Mouse (Mus musculus) neural tube, embryonic 13.5 days (tissue): ENCODE measurements around the gene Rbm5. TPM values are rescaled to one million over a fixed set of nuclear protein-coding genes. Genes with fewer than 3 reads are reported as not detected.

Experiments
- ATAC-seq: fragments of 200-750 bp; cut with Nextera tagmentation; 2 replicates; pipeline ENCODE4 v1.8.0; 2017; ENCODE audit warnings: low read depth, mild to moderate bottlenecking, moderate TSS enrichment, moderate library complexity
- H3K27ac ChIP-seq: fragments of 300-500 bp; sonication (generic); replicated peaks from 2 replicates; pipeline ENCODE4 v1.5.1; 2015; ENCODE audit warnings: moderate library complexity, mild to moderate bottlenecking, inconsistent platforms
- H3K27me3 ChIP-seq: fragments of 300-500 bp; sonication (generic); 2 replicates; pipeline ENCODE4 v1.6.1; 2015; ENCODE audit warnings: mild to moderate bottlenecking, inconsistent platforms
- H3K36me3 ChIP-seq: fragments of 300-500 bp; sonication (generic); 2 replicates; pipeline ENCODE4 v1.6.1; 2015; ENCODE audit warnings: mild to moderate bottlenecking, inconsistent platforms
- H3K4me1 ChIP-seq: fragments of 300-500 bp; sonication (generic); replicated peaks from 2 replicates; pipeline ENCODE4 v1.6.1; 2015; ENCODE audit warnings: inconsistent platforms
- H3K4me2 ChIP-seq: fragments of 300-500 bp; sonication (generic); 2 replicates; pipeline ENCODE4 v1.6.1; 2015; ENCODE audit warnings: inconsistent platforms, mild to moderate bottlenecking, moderate library complexity
- H3K4me3 ChIP-seq: fragments of 300-500 bp; sonication (generic); 2 replicates; pipeline ENCODE4 v1.5.1; 2015; ENCODE audit warnings: mild to moderate bottlenecking, inconsistent platforms
- H3K9ac ChIP-seq: fragments of 300-500 bp; sonication (generic); 2 replicates; pipeline ENCODE4 v1.6.1; 2015; ENCODE audit warnings: moderate library complexity, mild to moderate bottlenecking, inconsistent platforms
- H3K9me3 ChIP-seq: fragments of 300-500 bp; sonication (generic); 2 replicates; pipeline ENCODE4 v1.6.1; 2016; ENCODE audit warnings: inconsistent platforms
- WGBS: fragments of 180-500 bp; shearing (Covaris S2); methylation state at CpG from one replicate; pipeline ENCODE4 v1.1.7; 2015; 5-methylcytosine and 5-hydroxymethylcytosine counted together
- polyA plus RNA-seq: library from polyadenylated mRNA; unstranded; fragments of >200 nt; fragmentation: Nextera tagmentation; extraction: Ambion mirVana; gene quantifications from 2 replicates; pipeline ENCODE4 v1.2.1, GENCODE M21; 2015

Gene Rbm5
- polyA plus RNA-seq, 1 experiment from 2014 or later = 252 TPM

DNA sequence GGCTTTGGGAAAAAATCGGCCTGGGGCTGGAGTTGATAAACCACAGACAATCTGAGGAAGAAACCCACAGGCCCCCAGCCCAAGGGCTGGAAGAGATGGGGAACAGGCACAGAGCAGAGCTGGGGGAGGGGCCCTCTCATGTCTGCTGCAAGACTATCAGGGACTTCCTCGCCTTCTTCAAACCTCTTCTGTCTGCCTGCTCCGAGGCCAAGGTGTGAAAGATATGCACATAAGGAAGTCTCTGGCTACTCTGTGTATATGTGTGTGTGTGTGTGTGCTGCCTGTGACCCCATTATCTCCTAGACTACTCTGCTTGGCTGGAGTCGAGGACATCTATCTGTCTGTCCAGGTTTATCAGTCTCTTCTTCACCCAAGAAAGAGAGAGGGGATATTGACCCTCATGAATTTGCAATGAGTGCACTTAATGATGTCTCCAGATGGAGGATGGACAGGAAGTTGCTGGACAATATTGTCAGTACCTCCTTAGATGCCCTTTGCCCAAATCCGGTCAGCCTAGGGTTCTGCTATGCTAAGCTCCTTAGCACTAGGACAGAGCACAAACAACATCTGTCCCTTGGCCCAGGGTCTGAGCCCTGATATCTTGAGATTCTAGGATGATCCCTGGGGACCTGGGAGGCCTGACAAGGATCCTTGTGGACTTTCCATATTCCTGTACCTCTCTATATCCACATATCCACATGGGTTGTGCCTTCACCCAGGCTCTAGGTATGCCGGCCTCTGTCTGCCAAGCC lies 41.7 kb downstream of the Rbm5 start:
- peaks cover 56% of the 10 kb centered on the region for H3K4me1 ChIP-seq
- ATAC-seq = no peak
- H3K9me3 ChIP-seq = no peaks in the 10 kb centered on the region
- no peaks in the 10 kb centered on the region for H3K27me3 ChIP-seq
- no peak overlapping the region for H3K4me2 ChIP-seq
- H3K4me3 ChIP-seq = no peak overlapping the region
- WGBS = 76% methylated on average over 6 of the region's 6 CpGs
- H3K9ac ChIP-seq = 0 out of 2 replicates have a peak overlapping the region, but pooled peaks have one; percentile 8
- peak overlapping the region; percentile 28; the same call in 1 of the 2 replicates for H3K27ac ChIP-seq
- no peaks in the 10 kb centered on the region for H3K36me3 ChIP-seq

DNA sequence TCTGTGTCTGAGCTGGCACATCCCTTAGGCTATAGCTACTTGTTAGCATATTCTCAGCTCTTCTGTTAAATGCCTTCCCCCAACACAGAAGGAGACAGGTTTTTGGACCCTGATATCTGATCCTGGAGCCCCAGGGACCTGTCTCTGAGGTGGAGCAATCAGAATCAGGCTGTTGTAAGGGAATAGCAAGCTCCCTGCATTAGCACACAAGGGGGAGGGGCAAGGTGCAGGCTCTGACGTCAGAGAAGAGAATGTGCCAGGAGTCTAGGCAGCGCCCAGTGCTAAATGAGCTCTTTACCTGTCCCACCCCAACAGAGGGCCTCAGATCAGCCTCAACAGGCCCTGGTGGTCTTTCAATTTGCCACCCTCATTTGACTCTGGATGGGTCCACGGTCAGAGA lies 43.8 kb downstream of the Rbm5 start:
- H3K9ac ChIP-seq = no peak overlapping the region
- H3K27ac ChIP-seq = peak overlapping the region; percentile 46
- peaks cover 76% of the 10 kb centered on the region for H3K4me1 ChIP-seq
- H3K4me3 ChIP-seq = no peak overlapping the region
- no peak overlapping the region for H3K4me2 ChIP-seq
- WGBS = 52% methylated on average over 3 of the region's 3 CpGs
- no peaks in the 10 kb centered on the region for H3K9me3 ChIP-seq
- H3K27me3 ChIP-seq = no peaks in the 10 kb centered on the region
- ATAC-seq = no peak
- no peaks in the 10 kb centered on the region for H3K36me3 ChIP-seq

DNA sequence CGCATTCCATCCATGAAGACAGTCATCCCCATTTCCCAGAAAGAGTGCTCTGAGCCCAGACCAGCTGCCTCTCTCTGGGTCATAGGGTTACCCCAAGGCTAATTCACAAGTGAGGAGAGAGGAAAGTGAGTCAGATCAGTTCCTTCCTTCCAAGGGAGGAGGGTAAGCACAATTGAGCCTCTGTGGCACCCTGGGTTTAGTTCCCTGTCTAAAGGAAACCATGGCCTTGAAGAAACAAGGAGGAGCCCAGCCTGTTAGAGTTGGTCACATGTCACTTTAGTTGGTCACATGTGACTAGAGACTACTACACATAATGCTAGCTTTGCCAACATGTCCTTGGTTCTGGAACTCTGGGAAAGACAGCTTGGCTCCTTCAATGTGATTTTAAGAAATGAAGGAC lies 46.0 kb downstream of the Rbm5 start:
- no peaks in the 10 kb centered on the region for H3K9me3 ChIP-seq
- no peak for ATAC-seq
- no peak overlapping the region for H3K9ac ChIP-seq
- peak overlapping the region; percentile 84; the same call in 1 of the 2 replicates for H3K27ac ChIP-seq
- peaks cover 60% of the 10 kb centered on the region for H3K4me1 ChIP-seq
- no peaks in the 10 kb centered on the region for H3K36me3 ChIP-seq
- WGBS = 80% methylated on average over 1 of the region's 1 CpGs
- H3K4me2 ChIP-seq = no peak overlapping the region
- H3K27me3 ChIP-seq = no peaks in the 10 kb centered on the region
- H3K4me3 ChIP-seq = no peak overlapping the region

DNA sequence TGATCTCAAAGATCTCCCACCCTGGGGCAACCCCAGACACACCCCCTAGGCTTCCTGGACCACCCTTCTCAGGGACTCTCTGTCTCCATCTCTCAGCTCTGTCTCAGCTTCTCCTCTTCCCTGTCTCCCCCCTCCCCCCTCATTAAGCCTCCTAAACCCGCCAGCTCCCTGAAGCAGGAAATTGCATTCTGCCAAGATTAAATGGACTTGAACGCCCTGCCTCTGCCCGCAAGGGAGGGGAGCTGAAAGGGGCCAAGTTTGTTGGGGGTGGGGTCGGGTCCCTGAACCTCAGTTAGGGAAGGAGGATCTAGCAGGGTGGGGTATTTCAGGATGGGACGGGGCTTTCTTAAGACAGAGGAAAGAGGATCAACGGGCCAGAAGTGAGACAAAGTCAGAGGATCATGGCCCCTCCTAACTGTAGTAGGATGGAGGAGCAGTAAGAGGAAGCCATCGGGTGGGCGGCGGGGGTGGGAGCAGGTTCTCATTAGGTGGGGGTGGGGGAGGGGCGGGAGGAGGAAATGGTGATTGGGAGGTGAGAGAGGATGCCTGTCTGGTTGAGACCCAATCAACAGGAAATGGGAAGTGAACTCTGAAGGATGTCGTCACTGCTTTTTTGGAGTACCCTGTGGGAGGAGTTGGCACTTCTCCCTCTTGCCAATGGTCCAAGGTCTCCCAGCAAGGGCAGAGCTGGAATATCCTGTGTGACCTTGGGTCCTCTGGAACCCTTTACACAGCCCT lies 46.8 kb downstream of the Rbm5 start:
- H3K9ac ChIP-seq = 0 out of 2 replicates have a peak overlapping the region, but pooled peaks have one; percentile 26

DNA sequence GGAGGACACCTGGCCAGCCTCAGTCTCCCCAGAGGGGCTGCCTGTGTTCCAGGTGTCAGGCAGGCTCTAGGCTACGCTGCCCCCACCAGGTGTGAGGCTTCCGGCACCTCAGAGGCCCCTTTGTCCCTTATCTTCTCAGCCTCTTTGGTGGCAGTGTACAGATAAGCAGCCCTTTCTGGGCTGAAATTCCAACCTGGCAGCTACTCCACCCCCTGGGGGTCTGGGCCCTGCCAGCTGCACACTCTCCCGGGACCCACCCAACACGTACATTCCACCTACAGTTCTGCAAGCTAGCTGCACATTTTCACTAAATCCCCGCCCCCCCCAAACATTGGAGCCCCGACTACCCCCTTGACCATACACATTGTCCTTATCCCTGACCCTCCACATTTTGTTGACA lies 47.5 kb downstream of the Rbm5 start:
- peak overlapping the region; percentile 84 for H3K27ac ChIP-seq
- H3K4me1 ChIP-seq = peaks cover 45% of the 10 kb centered on the region
- peak overlapping the region; percentile 49 for H3K9ac ChIP-seq
- H3K36me3 ChIP-seq = no peaks in the 10 kb centered on the region
- ATAC-seq = peak; percentile 28; the same call in 1 of the 2 replicates
- peak overlapping the region; percentile 37; the same call in 1 of the 2 replicates for H3K4me2 ChIP-seq
- no peaks in the 10 kb centered on the region for H3K27me3 ChIP-seq
- H3K4me3 ChIP-seq = no peak overlapping the region
- 31% methylated on average over 6 of the region's 6 CpGs for WGBS
- H3K9me3 ChIP-seq = no peaks in the 10 kb centered on the region

More for the DNA sequence above, 46.8 kb downstream of the Rbm5 start:
- 5% methylated on average over 11 of the region's 11 CpGs for WGBS
- Histone ChIP-seq H3K36me3 (no peaks in the 10 kb centered on the region), H3K27ac (peak overlapping the region; percentile 84), H3K4me3 (no peak overlapping the region), H3K4me1 (peaks cover 52% of the 10 kb centered on the region), H3K9me3 (no peaks in the 10 kb centered on the region), H3K27me3 (no peaks in the 10 kb centered on the region), H3K4me2 (peak overlapping the region; percentile 37)
- peak; percentile 41; the same call in 1 of the 2 replicates for ATAC-seq

DNA sequence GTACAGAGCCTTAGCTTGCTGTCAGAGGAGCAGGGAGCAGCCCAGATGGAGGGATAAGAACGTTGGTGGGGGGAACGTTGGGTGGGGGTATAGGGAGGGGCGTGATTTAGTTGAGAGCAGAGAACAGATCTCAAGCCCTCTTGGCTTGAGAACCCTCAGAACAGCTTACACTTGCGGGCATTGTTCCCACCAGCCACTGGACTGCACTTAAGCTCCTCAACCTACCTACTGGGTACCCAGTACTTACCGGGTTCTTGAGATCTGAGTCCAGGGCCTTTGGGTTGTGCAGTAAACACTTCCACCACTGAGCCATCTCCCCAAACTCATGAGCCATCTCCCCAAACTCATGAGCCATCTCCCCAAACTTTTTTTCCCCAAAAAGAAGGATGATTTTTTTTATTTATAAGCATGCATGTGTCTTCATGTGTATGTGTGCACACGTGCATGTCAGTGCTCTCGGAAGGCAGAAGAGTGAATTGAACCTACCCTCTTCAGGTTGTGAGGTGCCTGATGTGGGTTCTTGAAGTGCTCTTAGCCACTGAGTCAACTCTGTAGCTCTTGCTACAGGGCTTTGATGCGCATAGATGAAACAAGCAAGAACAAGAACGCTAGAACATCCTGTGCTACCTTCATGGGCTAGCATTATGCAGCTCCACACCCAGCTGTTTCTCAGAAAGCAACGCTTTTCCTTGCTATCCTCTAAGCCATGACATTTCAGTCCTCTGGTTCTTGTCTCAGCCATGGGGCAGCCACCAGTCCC lies 51.8 kb downstream of the Rbm5 start:
- Histone ChIP-seq H3K36me3 (no peaks in the 10 kb centered on the region), H3K4me2 (no peak overlapping the region), H3K4me1 (peaks cover 41% of the 10 kb centered on the region), H3K4me3 (no peak overlapping the region), H3K9me3 (no peaks in the 10 kb centered on the region), H3K27ac (no peak overlapping the region), H3K9ac (no peak overlapping the region), H3K27me3 (no peaks in the 10 kb centered on the region)
- 90% methylated on average over 10 of the region's 10 CpGs for WGBS
- ATAC-seq = no peak

DNA sequence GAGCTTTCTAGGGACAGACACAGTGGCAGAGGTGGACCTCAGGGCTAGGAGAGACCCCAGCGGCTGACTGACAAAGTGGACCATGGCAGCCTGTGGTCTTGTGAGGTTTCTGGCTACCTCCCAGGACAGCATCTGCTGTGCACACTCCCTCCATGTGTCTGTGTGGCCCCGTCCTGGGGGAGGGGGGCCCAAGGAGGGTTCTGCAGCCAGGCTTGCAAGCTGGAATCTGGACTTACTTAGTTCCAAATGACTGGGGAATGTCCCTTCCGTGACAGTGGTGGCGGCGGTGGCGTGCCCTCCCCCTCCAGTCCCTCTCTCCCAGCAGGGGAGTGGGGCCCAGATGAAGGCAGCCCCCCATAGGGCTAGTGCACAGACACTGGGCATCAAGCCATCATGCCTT lies 53.8 kb downstream of the Rbm5 start:
- H3K36me3 ChIP-seq = no peaks in the 10 kb centered on the region
- peaks cover 27% of the 10 kb centered on the region for H3K4me1 ChIP-seq
- H3K4me2 ChIP-seq = no peak overlapping the region
- 42% methylated on average over 6 of the region's 6 CpGs for WGBS
- no peak overlapping the region for H3K27ac ChIP-seq
- no peaks in the 10 kb centered on the region for H3K9me3 ChIP-seq
- H3K27me3 ChIP-seq = no peaks in the 10 kb centered on the region; the same call in 1 of the 2 replicates
- H3K4me3 ChIP-seq = no peak overlapping the region
- no peak overlapping the region for H3K9ac ChIP-seq
- ATAC-seq = no peak

DNA sequence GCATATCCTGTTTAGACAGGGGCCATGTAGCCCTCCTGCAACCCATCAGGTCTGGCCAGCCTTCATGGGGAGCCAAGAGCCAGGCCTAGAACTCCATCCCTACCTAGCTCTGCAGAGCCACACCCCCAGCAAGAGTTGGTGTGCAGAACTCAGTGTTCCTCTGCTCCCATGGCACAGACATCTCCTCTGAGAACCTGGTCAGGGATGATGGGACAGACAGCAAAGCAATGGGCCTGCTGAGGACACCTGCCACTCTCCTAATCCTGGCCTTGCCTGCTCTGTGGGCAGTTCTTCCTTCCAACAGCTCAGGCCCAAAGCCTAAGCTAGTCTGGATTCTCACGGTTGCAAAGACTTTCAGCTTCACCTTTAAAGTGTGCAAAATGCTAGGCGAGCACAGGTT lies 55.2 kb downstream of the Rbm5 start:
- Histone ChIP-seq H3K9ac (no peak overlapping the region), H3K4me3 (no peak overlapping the region), H3K4me2 (no peak overlapping the region), H3K4me1 (peaks cover 27% of the 10 kb centered on the region), H3K27ac (no peak overlapping the region), H3K9me3 (no peaks in the 10 kb centered on the region), H3K27me3 (peaks cover 5% of the 10 kb centered on the region), H3K36me3 (no peaks in the 10 kb centered on the region)
- WGBS = 86% methylated on average over 2 of the region's 2 CpGs
- no peak for ATAC-seq

DNA sequence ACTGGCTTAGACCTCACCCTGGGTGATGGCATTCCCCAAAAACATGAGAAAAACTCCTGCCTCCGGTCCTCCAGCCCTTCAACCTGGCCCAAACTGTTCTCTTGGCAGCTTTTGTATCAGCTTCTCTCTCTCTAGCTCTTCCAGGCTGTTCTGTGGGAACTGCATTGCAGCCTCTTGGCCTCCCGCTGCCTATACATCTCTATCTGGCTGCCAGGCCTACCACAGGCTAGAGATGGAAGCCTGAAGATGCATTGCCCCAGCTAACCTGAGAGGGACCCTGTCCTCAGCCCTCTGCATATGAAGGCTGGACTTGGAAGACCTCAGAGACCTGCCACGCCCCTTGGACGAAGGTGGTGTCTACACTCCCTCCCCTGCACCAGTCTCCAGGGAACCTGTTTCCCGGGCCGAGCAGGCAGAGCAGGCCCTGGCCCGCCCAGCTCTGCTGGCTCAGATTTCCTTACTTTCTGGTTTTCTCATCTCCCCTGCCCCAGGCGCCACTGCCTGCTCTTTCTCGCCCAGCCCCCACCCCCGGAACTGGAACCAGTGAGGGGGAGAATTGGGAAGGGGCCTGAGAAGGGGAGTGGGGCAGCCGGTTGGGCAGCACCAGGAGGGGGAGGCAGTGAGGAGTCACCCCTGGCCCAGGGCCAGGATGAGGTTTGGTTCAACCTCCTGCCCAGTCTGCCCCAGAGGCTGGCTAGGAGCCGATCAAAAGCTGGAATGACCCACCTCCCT lies 56.4 kb downstream of the Rbm5 start:
- WGBS = 17% methylated on average over 12 of the region's 12 CpGs
- no peak for ATAC-seq
- H3K9me3 ChIP-seq = no peaks in the 10 kb centered on the region
- peak overlapping the region; percentile 28 for H3K27ac ChIP-seq
- H3K27me3 ChIP-seq = peaks cover 12% of the 10 kb centered on the region
- no peak overlapping the region for H3K4me3 ChIP-seq
- peaks cover 38% of the 10 kb centered on the region for H3K4me1 ChIP-seq
- H3K36me3 ChIP-seq = no peaks in the 10 kb centered on the region
- H3K4me2 ChIP-seq = no peak overlapping the region
- no peak overlapping the region for H3K9ac ChIP-seq

DNA sequence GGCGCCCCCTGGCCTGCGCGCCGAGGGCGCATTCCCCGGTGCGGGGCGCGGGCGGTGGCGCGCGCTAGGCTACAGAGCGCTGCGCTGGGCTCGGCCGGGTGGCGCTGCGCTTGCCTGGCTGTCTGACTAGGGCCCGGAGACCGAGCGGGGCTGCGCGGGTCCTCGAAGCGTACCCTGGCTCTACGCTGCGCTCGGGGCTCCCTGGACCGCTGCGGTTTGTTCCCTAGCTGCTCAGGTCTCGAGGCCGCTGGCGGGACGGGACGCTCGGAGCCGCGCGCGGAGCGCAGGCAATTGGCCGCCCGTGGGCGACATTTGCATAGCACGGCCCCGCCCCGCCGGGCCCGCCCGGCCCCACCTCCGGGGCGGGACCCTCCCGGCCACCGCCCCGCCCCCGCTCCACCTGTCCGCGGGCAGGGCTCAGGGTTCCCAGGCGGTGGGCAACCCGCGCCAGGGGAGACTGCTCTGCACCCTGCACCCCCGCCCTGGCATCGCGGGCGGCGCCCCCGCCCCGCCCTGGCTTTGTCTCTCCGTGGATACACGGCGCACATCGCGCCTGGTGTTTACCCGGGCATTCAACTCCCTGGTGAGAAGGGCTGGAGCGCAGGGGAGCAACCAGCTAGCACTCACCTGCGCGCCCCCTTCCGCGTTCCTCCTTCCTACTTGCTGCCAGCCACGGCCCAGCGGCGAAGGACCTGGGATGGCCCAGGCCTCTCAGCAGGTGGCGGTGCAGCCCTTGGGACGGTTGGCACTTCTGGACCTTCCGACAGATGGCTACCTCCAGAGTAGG lies 60.9 kb downstream of the Rbm5 start, which contains the start of gene Sema3f:
Sema3f (minus strand) TSS at position 779 of the 787 bp plus-strand sequence.
- under 1% methylated on average over 74 of the region's 86 CpGs for WGBS
- ATAC-seq = peak; percentile 59
- H3K27ac ChIP-seq = peak within 1 kb of the TSS; percentile 88
- H3K27me3 ChIP-seq = peaks cover 53% of the 10 kb centered on the region
- peaks cover 69% of the 10 kb centered on the region for H3K4me1 ChIP-seq
- peaks cover 5% of the 10 kb centered on the region; the same call in 1 of the 2 replicates for H3K36me3 ChIP-seq
- H3K4me2 ChIP-seq = peak within 1 kb of the TSS; percentile 90
- H3K4me3 ChIP-seq = peak within 1 kb of the TSS; percentile 78
- peak within 1 kb of the TSS; percentile 96 for H3K9ac ChIP-seq
- no peaks in the 10 kb centered on the region for H3K9me3 ChIP-seq
